Mouse (Mus musculus) mouse trophoblast stem cell (cell line): ENCODE measurements around the gene Prickle3.

Experiments
- in situ Hi-C, 2 experiments: fragments of 300-500 bp; cut with MseI, MboI; formaldehyde crosslinking; loops; 2 replicates in 1 of 2; 3 replicates in 1 of 2; pipeline ENCODE4 v1.15.1; 2025

Gene Prickle3

GRCm38 (mm10) chrX:7657221-7657639, at the start of gene Prickle3:
Gene Prickle3, plus strand, starts transcription at chrX:7657260.
- in situ Hi-C loops = loop anchor here in 1 of 2 experiments (10.0 kb wide), 1 partner anchor 58 kb away; the partner anchor contains the start of gene Wdr45

DNA sequence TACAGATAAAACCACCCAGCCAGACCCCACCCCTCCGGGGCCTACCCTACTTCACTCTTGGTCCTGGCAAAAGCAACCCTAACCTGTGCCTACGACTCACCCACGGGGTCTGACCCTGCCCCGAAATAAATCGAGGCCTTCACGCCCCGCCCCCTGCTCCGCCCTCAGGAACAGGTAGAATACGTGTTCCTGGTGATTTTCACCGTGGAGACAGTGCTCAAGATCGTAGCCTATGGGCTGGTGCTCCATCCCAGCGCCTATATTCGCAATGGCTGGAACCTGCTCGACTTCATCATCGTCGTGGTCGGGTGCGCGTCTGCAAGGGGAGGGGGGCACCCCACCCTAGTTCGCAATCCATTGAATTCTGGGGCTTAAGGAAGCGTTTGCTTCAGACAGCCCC, 47.0 kb upstream of the Prickle3 start:
- in situ Hi-C loops = no loop called here

- in situ Hi-C loops = no loop called here
Observed at GRCm38 (mm10) chrX:7610536-7611258, 46.4 kb upstream of the Prickle3 start.

DNA sequence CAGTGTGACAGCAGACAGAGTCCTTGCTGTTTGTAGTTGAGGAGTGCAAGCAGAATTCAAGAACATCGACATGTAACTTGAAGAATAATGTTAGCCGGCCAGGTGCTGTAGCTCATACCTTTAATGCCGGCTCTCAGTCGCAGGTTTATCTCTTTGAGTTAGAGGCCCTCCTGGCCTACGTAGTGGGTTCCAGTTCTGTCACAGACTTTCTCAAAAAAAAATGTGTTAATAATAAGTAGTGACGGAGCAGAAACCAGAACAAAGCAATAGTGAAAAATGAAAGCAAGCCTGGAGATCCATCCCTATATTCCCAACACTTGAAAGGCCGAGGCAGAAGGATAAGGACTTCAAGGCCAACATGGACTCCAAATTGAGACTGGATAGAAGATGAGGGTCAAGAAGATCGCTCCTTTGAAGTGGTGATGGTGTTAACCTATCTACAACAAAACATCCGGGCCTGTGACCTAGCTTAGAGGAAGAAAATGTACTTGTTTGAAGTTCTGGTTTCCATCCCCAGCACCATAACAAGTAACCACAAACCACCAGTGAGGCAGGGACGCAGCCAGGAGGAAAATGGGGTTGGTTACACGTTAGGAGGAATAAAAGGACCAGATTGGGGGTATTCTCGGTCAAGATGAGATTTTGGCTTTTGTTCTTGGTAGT, 39.0 kb upstream of the Prickle3 start:
- in situ Hi-C loops = no loop called here

- in situ Hi-C loops = loop anchor here (10.0 kb wide), 1 partner anchor 158 kb away; no protein-coding TSS in a partner anchor
Observed at GRCm38 (mm10) chrX:7632560-7632959, 24.5 kb upstream of the Prickle3 start.

- in situ Hi-C loops = loop anchor here (10.0 kb wide), 1 partner anchor 160 kb away; no protein-coding TSS in a partner anchor
Observed at GRCm38 (mm10) chrX:7635101-7635500, 22.0 kb upstream of the Prickle3 start.

GRCm38 (mm10) chrX:7638401-7639091, 18.5 kb upstream of the Prickle3 start, which contains the start of gene Syp:
Gene Syp, plus strand, starts transcription at chrX:7638471.
- in situ Hi-C loops = loop anchor here (10.0 kb wide), 1 partner anchor 164 kb away; no protein-coding TSS in a partner anchor

GRCm38 (mm10) chrX:7639536-7640325, 17.3 kb upstream of the Prickle3 start:
- in situ Hi-C loops = loop anchor here (10.0 kb wide), 2 partner anchors 165 to 215 kb away; no protein-coding TSS in a partner anchor

DNA sequence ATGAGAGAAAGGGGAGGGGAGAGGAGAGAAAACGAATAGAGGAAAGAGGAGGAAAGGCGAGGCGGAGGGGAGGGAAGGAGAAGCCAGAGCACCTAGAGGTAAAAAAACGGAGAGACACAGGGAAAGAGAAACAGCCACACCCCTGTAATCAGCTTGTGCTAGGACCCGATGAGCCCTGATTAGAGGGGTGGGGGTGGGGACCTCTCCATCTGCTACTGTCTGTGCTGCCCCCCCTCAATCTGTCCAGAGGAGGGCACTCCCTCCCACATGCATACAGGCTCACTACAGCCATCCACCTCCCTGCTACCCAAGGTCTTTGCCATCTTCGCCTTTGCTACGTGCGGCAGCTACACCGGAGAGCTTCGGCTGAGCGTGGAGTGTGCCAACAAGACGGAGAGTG, 16.3 kb upstream of the Prickle3 start:
- in situ Hi-C loops = loop anchor here in 1 of 2 experiments (10.0 kb wide), 1 partner anchor 216 kb away; no protein-coding TSS in a partner anchor

DNA sequence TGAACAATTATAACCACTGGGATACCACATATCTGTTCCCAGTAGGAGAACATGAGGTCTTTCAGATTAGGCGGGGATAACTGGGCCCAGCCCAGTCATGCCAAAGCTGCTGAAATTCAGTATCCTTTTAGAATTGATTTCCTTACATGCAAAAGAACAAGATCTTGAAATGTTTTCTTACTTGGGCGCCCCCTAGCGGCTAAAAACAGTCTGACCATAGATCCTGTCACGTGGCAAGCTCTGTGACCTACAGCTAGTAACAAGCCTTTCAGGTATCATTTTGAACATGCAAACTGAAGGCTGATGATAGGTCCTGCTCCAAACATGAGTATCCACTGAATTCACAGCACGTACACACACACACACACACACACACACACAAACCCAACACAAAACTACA, 11.7 kb upstream of the Prickle3 start:
- in situ Hi-C loops = loop anchor here in 1 of 2 experiments (10.0 kb wide), 1 partner anchor 221 kb away; no protein-coding TSS in a partner anchor

GRCm38 (mm10) chrX:7648671-7649304, 8.3 kb upstream of the Prickle3 start:
- in situ Hi-C loops = loop anchor here in 1 of 2 experiments (10.0 kb wide), 1 partner anchor 224 kb away; no protein-coding TSS in a partner anchor

DNA sequence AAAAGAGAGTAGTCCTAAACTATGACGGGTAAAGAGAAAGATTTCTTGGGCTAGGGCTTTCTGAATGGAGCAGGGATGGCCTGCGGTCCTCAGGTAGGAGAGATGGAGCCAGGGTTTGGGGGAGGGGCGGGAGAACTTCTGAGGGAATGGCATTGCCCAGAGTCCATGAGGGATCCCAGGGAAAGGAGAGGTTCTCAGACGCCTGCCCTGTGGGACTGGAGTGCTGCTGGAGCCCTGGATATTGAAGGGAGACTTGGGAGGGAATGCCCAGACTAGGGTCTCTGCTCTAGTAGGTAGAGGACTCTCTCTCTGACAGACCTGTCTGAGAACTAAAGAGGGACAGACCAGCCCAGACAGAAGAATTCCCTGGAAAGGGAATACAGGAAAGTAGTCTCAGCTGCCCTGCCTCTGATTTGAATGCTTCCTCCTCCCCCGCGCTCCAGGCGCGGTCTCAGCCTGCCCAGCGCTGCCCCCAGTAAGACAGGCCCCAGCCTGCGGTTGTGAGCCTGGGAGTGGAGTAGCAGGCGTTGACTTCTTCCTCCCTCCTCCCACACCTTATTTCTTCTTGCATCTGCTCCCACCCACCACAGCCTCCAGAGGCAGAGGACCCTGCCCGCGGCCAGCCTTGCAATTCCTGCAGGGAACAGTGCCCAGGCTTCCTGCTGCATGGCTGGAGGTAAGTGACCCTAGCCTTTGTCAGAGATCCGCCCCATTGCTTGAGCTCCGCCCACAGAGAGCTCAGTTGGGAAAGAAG, 1.1 kb downstream of the Prickle3 start:
- in situ Hi-C loops = loop anchor here in 1 of 2 experiments (10.0 kb wide), 1 partner anchor 57 kb away; the partner anchor contains the start of gene Wdr45

DNA sequence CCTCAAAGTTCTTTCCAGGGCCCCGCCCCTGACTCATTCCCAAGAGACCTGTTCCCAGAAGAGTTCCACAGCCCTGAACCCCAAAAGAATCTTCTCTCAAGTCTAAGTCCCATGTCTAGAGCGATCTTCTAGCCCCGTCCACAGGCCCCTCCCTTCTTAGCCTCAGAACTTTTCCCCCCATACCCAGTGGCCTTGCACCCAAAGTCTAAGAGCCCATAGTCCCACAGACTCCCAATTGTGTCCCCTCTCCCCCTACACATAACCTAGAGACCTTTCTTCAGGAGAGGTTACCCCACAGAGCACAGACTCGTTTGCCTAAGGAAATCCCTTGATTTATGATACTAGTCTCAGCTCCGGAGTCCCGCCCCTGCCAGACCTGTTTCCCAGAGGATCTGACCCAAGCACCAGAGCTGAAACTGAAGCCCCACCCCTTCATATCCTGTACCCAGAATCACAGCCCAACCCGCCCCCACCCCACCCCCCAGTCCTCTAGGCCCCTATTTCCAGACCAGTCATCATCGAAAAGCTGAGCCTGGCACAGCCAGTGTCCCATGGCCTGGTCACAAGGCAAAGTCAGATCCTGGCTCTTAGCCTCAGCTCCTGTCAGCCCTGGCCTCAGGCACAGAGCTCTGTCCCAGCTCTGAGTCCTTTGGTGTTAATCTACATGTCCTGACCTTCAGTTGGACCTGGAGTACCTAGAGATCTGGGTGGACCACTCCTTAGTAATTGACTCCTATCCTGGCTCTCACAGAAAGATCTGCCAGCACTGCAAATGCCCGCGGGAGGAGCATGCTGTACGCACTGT, 1.9 kb downstream of the Prickle3 start:
- in situ Hi-C loops = loop anchor here in 1 of 2 experiments (10.0 kb wide), 1 partner anchor 56 kb away; the partner anchor contains the start of gene Wdr45

DNA sequence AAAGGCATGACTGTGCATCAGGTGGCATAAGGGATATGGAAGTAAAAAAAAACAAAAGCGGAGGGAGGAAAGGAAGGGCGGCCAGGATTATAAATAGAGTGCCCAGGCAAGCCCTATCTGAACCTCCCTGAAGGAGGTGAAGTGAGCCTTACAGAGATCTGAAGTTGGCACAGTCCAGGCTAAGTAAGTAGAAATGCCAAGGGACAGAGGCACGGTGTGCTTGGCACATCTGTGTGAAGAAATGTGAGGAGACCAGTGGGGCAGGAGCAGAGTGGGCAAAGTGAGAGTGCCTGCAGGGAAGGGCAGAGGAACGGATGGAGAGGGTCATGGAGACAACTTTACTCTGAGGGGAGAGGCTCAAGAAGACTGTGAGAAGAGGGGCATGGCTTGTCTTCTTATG, 4.0 kb downstream of the Prickle3 start:
- in situ Hi-C loops = no loop called here

- in situ Hi-C loops = no loop called here
Observed at GRCm38 (mm10) chrX:7662936-7663335, 5.9 kb downstream of the Prickle3 start.

DNA sequence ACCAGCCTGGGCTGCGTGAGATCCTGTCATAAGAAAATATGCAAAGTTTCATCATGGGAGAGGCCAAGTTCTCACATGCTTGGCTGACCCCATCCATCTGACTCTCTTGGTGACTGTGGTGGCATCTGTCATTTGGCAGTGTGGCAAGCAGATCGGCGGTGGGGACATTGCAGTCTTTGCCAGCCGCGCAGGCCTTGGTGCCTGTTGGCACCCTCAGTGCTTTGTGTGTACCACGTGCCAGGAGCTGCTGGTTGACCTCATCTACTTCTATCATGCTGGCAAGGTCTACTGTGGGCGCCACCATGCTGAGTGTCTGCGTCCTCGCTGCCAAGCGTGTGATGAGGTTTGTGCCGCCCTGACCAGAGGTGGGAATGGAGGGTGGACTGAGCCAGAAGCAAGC, 7.7 kb downstream of the Prickle3 start:
- in situ Hi-C loops = no loop called here

GRCm38 (mm10) chrX:7665739-7666502, 8.9 kb downstream of the Prickle3 start:
- in situ Hi-C loops = no loop called here

- in situ Hi-C loops = no loop called here
Observed at GRCm38 (mm10) chrX:7670390-7670881, 13.4 kb downstream of the Prickle3 start.
